Mouse (Mus musculus): ENCODE results near the gene Large2. TPM values are rescaled to one million over a fixed set of nuclear protein-coding genes. Genes with fewer than 3 reads are reported as not detected.

The Large2 gene
- total and polyA plus RNA-seq, 3 experiments: 0.19 to 1.5 (median 0.89) TPM

DNA sequence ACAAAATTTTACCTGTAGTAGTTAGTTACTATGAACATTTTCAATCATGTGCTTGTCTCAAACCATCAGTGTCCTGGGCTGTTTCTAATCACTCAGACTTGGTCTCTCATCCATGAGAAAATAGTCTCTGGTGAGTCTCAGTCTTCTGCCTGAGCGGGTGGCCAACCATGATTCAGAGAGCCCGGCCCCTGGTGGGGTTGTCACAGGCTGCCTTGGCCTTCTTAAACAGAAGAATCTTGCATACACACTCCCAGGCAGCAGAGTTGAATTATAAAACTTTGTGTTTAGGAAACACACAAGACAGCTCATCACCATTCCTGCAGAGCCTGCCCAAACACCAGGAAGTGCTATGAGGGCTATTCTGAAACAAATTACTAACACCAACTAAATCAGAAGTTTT is 42.8 kb downstream of the Large2 start:
- Histone ChIP-seq H3K4me3 (replicated peaks in 1 of 3; ENCODE audit: low read depth in 2 of 3, low read length in 2 of 3, poor library complexity in 1 of 3) (no peak overlapping the region), H3K27ac (ENCODE audit: insufficient read depth, low read depth) (no peak overlapping the region), H3K27me3 (replicated peaks) (no peaks in the 10 kb centered on the region), H3K4me1 (ENCODE audit: control insufficient read depth in 1 of 2, insufficient read depth in 2 of 2) (0 out of 4 replicates have a peak, but pooled peaks cover 0 to 4% of the 10 kb centered on the region in 2 experiments), H3K4me2 (ENCODE audit: insufficient read depth, low read depth, poor library complexity, severe bottlenecking) (no peak overlapping the region), H3K79me2 (replicated peaks; ENCODE audit: control insufficient read depth, extremely low read depth, insufficient read depth, poor library complexity, severe bottlenecking) (no peaks in the 10 kb centered on the region), H3K9ac (ENCODE audit: insufficient read depth, low read depth) (no peak overlapping the region), H3K9me3 (replicated peaks; ENCODE audit: low read length) (no peaks in the 10 kb centered on the region), H3K36me3 (replicated peaks in 1 of 2; ENCODE audit: control insufficient read depth in 1 of 2, insufficient read depth in 1 of 2, low read length in 1 of 2) (peaks cover 51 to 84% of the 10 kb centered on the region in 2 experiments)
- in situ Hi-C loops (cut with MboI; ENCODE audit: low pct_ligation_motif_present, low pct_unique_long_range_greater_than_20kb, low sequenced_read_pairs): no loop called here
- dilution Hi-C loops (cut with MboI; ENCODE audit: extremely low pct_ligation_motif_present, extremely low pct_unique_long_range_greater_than_20kb, low sequenced_read_pairs): no loop called here
- TF ChIP-seq RAD21 (IDR thresholded peaks at IDR 0.05; ENCODE audit: low read depth, low read length): no peak
- TF ChIP-seq MEF2A (IDR thresholded peaks at IDR 0.05; ENCODE audit: borderline replicate concordance, low read depth, low read length): no peak
- TF ChIP-seq ZC3H11A (IDR thresholded peaks at IDR 0.05; ENCODE audit: low read depth, low read length): no peak
- no peak for TF ChIP-seq POLR2AphosphoS2 (IDR thresholded peaks at IDR 0.05; ENCODE audit: low read depth, low read length)
- TF ChIP-seq MYC (IDR thresholded peaks at IDR 0.05; ENCODE audit: low read depth, low read length): no peak
- no peak for TF ChIP-seq RCOR1 (conservative IDR thresholded peaks at IDR 0.05; ENCODE audit: low read depth, low read length)
- TF ChIP-seq BHLHE40 (IDR thresholded peaks at IDR 0.05; ENCODE audit: low read depth, low read length): no peak
- TF ChIP-seq NELFE (IDR thresholded peaks at IDR 0.05; ENCODE audit: low read depth, low read length): no peak
- TF ChIP-seq MAFK (IDR thresholded peaks at IDR 0.05; ENCODE audit: insufficient replicate concordance, low read length): no peak
- TF ChIP-seq TBP (conservative IDR thresholded peaks at IDR 0.05; ENCODE audit: low read depth, low read length): no peak
- TF ChIP-seq MAX (IDR thresholded peaks at IDR 0.05; ENCODE audit: low read length): no peak
- no peak for TF ChIP-seq HCFC1 (IDR thresholded peaks at IDR 0.05; ENCODE audit: low read depth, low read length)
- no peak for TF ChIP-seq MXI1 (IDR thresholded peaks at IDR 0.05; ENCODE audit: low read depth, low read length)
- TF ChIP-seq MAZ (IDR thresholded peaks at IDR 0.05; ENCODE audit: low read depth, low read length): no peak
- TF ChIP-seq ELF1 (IDR thresholded peaks at IDR 0.05; ENCODE audit: low read depth, low read length): no peak
- TF ChIP-seq GABPA (IDR thresholded peaks at IDR 0.05; ENCODE audit: insufficient replicate concordance, low read depth, low read length): no peak
- TF ChIP-seq IRF4 (IDR thresholded peaks at IDR 0.05; ENCODE audit: low read depth, low read length): no peak
- no peak for TF ChIP-seq KAT2A (IDR thresholded peaks at IDR 0.05; ENCODE audit: insufficient replicate concordance, low read length)
- TF ChIP-seq CHD2 (IDR thresholded peaks at IDR 0.05; ENCODE audit: low read length): no peak
- TF ChIP-seq NRF1 (IDR thresholded peaks at IDR 0.05; ENCODE audit: low read depth, low read length): no peak
- DNase-seq (ENCODE audit: extremely low read depth): no peak

DNA sequence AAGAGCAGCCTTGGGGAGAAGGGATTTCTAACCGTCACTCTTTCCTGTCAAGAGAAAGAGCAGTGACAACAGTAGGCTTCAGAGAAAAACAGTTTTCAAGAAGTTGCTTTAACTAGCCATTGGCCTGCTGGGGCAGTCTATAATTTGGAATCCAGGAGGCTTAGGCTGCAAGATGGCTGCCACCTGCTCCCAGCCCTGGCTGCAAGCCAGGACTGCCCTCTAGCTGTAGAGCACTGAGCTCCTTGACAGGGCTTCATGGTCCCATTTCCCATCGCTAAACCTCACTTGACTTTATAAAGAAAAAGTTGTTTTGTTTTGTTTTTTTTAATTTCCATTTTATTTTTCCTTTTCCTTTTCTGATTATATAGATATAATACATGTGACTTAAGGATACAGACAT is 43.3 kb downstream of the Large2 start:
- dilution Hi-C loops (cut with MboI; ENCODE audit: extremely low pct_ligation_motif_present, extremely low pct_unique_long_range_greater_than_20kb, low sequenced_read_pairs) (no loop called here), in situ Hi-C loops (cut with MboI; ENCODE audit: low pct_ligation_motif_present, low pct_unique_long_range_greater_than_20kb, low sequenced_read_pairs) (no loop called here)
- no peak overlapping the region for H3K27ac ChIP-seq (ENCODE audit: insufficient read depth, low read depth)
- no peak overlapping the region for H3K9ac ChIP-seq (ENCODE audit: insufficient read depth, low read depth)
- H3K36me3 ChIP-seq (replicated peaks in 1 of 2; ENCODE audit: control insufficient read depth in 1 of 2, insufficient read depth in 1 of 2, low read length in 1 of 2): peaks cover 53 to 85% of the 10 kb centered on the region in 2 experiments
- peak; percentile 29 for DNase-seq (ENCODE audit: extremely low read depth)
- H3K4me3 ChIP-seq (replicated peaks in 1 of 3; ENCODE audit: low read depth in 2 of 3, low read length in 2 of 3, poor library complexity in 1 of 3): no peak overlapping the region
- H3K9me3 ChIP-seq (replicated peaks; ENCODE audit: low read length): no peaks in the 10 kb centered on the region
- H3K79me2 ChIP-seq (replicated peaks; ENCODE audit: control insufficient read depth, extremely low read depth, insufficient read depth, poor library complexity, severe bottlenecking): no peaks in the 10 kb centered on the region
- peaks cover 0 to 5% of the 10 kb centered on the region in 2 experiments; a peak in 1 of 4 replicates for H3K4me1 ChIP-seq (ENCODE audit: control insufficient read depth in 1 of 2, insufficient read depth in 2 of 2)
- H3K27me3 ChIP-seq (replicated peaks): no peaks in the 10 kb centered on the region
- no peak overlapping the region for H3K4me2 ChIP-seq (ENCODE audit: insufficient read depth, low read depth, poor library complexity, severe bottlenecking)
- TF ChIP-seq RAD21 (IDR thresholded peaks at IDR 0.05; ENCODE audit: low read depth, low read length) (peak; percentile 60), POLR2A (IDR thresholded peaks at IDR 0.05; ENCODE audit: low read depth, low read length) (no peak), SMC3 (IDR thresholded peaks at IDR 0.05; ENCODE audit: low read depth, low read length) (peak; percentile 40), MAX (IDR thresholded peaks at IDR 0.05; ENCODE audit: low read length) (0 out of 2 replicates have a peak, but pooled peaks have one; percentile 20), ZC3H11A (IDR thresholded peaks at IDR 0.05; ENCODE audit: low read depth, low read length) (no peak), CTCF (conservative IDR thresholded peaks at IDR 0.05 in 1 of 2, IDR thresholded peaks at IDR 0.05 in 1 of 2; ENCODE audit: low read depth in 2 of 2, low read length in 2 of 2) (peak in 1 of 2 experiments; percentile 68; a peak in 2 of 4 replicates)
